Mouse (Mus musculus) bone marrow macrophage, adult 2 months (primary cell): ENCODE measurements around the gene Ndufv3.

Experiments
- CTCF ChIP-seq: IDR thresholded peaks from 2 replicates; pipeline ENCODE4 v1.5.1; 2012; ENCODE audit warnings: low read depth, mild to moderate bottlenecking, low read length, moderate library complexity
- POLR2A ChIP-seq: IDR thresholded peaks from 2 replicates; pipeline ENCODE4 v1.6.1; 2012; ENCODE audit warnings: mild to moderate bottlenecking, low read depth, low read length, borderline replicate concordance

DNA sequence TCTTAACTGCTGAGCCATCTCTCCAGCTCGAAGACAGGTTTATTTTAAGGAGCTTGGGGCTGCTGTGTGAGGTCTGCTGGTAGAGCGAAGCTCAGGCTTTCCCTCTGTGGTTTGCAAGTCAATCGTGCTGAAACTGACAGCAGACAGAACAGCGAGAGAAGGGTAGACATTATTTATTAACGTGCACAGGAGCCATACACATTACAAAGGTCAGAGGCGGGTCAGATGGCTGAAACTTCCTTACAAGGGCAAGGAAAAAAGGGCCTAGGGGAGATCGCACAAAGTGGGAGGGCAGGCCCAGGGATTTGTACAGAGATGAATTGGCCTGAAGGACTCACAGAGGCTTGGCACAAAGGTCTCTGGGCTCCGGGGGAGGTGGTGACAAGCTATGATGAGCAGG lies 29.5 kb downstream of the Ndufv3 start:
- TF ChIP-seq CTCF (no peak), POLR2A (no peak)
